Mouse (Mus musculus) brown adipose tissue, adult 24 weeks (tissue): ENCODE measurements around the gene Zfp30. TPM values are rescaled to one million over a fixed set of nuclear protein-coding genes. Genes with fewer than 3 reads are reported as not detected.

Experiments
- H3K27ac ChIP-seq: fragments of 200-500 bp; replicated peaks from 2 replicates; pipeline ENCODE4 v1.5.1; 2012; ENCODE audit warnings: low read depth, mild to moderate bottlenecking, low read length
- H3K4me1 ChIP-seq: fragments of 200-500 bp; 2 replicates; pipeline ENCODE4 v1.6.1; 2012; ENCODE audit warnings: low read length, mixed read lengths; ENCODE audit not compliant: control insufficient read depth, insufficient read depth, insufficient read length
- H3K4me3 ChIP-seq: fragments of 200-500 bp; 2 replicates; pipeline ENCODE4 v1.5.1; 2012; ENCODE audit warnings: low read depth, mild to moderate bottlenecking, low read length, moderate library complexity; ENCODE audit not compliant: insufficient read depth
- polyA plus RNA-seq: library from polyadenylated mRNA; stranded (reverse); fragments of >200 nt; gene quantifications from 2 replicates; pipeline ENCODE4 v1.2.4, GENCODE M21; 2012; ENCODE audit not compliant: missing spikeins, insufficient read depth, insufficient read length

Gene Zfp30
- polyA plus RNA-seq, 1 experiment, result 3.8 TPM

DNA sequence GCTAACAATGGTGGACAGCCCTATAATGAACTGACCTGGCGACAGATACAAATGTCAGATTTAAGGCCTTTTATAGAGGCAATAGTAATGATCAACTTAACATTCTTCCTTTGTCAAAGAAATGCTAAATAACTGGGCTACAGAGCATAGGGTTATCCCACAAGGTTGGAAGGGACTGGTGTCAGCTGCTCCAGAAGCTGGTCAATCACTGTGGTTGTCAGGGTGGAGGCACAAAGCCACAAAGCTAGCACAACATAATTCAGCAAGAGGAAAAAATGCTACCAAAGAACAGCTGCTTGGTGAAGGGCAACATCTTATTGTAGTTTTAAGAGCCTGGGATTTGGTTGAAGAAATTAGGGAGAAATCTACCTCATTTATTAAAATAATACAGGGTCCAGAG is 28.4 kb downstream of the Zfp30 start:
- H3K27ac ChIP-seq, result no peak overlapping the region
- no peak overlapping the region for H3K4me3 ChIP-seq
- H3K4me1 ChIP-seq, result peaks cover 6% of the 10 kb centered on the region; the same call in 1 of the 2 replicates

DNA sequence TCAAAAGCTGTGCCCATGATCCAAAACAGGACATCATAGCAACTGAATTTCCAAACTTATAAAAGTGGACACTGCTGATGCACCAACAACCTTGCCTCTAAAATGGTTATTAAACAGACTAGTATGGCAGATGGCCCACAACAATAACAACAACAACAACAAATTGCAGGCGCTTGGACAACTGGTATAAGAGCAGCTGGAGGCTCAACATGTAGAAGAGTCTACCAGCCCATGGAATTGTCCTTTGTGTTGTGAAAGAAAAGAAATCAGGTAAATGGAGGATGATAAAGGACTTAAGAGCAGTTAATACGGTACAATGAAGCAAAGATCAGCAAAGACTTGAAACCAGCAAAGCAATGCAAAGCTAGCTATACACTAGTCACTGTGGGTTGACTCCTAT is 30.6 kb downstream of the Zfp30 start:
- Histone ChIP-seq H3K4me3 (no peak overlapping the region), H3K4me1 (peaks cover 9% of the 10 kb centered on the region; the same call in 1 of the 2 replicates), H3K27ac (no peak overlapping the region)

DNA sequence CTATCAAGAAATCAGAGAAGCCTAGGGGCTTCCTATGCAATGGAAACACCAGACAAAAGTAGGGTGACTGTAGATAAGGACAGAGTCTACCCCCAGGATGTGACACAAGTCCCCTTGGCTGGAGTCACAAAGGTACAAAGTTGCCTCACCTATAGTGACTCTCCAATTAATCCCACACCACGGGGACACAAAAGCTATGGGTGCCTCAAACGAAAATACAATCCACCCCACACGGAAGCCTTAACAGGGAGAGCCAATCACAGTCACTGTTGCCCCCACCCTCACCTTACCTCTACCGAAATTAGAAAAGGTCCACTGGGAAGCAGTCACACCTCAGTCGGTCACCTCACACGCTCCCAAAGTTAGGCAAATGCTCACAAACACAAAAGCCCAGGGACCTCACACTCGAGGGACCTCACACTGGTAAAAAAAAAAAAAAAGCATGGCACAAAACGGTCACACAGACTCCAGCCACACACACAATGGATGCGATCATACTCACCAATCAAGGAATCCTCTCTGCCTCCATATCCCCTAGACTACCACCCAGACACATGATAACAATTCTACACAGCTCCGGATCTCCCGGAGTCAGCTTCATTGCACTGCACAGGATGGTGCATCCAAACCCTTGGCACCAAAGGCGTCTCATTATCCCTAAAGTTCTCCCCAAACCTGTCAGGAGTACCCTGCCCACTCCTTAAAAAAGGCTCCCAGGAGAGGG is 31.4 kb downstream of the Zfp30 start:
- peaks cover 9% of the 10 kb centered on the region; the same call in 1 of the 2 replicates for H3K4me1 ChIP-seq
- peak overlapping the region; percentile 40; the same call in 1 of the 2 replicates for H3K27ac ChIP-seq
- H3K4me3 ChIP-seq, result peak overlapping the region; percentile 67

DNA sequence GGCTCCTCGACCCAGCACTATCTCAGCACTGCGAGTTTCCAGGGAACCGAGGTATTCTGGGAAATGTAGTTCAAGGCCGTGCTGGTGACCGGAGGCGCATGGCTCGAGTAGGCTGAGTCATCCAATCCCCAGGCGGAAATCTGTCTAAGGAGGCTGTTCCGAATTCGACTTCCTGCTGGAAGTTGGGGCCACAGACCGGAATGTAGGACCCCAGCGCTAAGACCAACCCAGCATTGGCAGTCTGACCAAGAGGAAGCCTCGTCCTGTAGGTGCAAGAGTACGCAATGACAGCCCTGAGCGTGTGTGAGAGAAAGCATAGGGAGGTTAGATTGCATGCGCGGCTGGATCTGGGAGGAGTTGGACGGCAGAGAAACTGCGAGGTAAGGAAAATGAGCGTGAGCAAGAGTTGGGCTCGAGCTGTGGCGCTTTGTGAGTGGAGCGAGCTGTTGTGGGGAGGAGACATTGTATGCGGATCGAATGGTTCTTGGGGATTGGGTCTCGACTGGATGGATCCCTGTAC is 32.2 kb downstream of the Zfp30 start, which contains the start of gene Zfp790:
Gene Zfp790, plus strand, starts transcription at position 205 of the 520 bp plus-strand sequence.
- Histone ChIP-seq H3K4me3 (peak within 1 kb of the TSS; percentile 86), H3K4me1 (peaks cover 9% of the 10 kb centered on the region; the same call in 1 of the 2 replicates), H3K27ac (peak within 1 kb of the TSS; percentile 91)

DNA sequence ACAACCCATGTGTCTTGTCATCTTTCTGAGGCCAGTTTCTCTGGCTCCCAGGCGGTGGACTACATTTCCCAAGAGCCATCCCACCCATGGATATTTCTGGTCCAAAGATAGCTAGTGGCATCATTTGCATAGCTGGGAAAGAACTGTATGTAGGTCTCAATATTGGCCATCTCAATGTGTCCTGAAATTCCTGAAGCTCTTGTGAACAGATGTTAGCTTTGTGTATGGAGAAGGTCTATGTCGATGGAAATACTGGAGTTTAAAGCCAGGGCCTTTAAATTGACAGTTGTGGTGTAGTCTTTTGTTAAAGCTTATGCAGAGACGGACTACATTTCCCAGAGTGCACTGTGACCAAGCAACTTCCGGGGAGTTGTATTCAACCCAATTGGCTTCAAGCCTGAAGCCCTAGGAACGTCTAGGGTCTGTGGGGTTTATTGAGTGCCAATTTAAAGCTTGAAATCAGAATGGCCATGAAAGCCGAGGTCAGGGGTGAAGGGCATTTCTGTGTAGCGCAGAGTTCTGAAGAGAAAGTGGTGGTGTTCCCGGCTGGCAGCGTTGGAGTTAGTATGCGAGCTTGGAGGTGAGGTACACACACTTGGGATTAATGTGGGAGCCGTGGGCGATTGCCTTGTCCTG is 34.9 kb downstream of the Zfp30 start:
- peaks cover 9% of the 10 kb centered on the region; the same call in 1 of the 2 replicates for H3K4me1 ChIP-seq
- H3K4me3 ChIP-seq, result peak overlapping the region; percentile 85
- peak overlapping the region; percentile 79 for H3K27ac ChIP-seq

DNA sequence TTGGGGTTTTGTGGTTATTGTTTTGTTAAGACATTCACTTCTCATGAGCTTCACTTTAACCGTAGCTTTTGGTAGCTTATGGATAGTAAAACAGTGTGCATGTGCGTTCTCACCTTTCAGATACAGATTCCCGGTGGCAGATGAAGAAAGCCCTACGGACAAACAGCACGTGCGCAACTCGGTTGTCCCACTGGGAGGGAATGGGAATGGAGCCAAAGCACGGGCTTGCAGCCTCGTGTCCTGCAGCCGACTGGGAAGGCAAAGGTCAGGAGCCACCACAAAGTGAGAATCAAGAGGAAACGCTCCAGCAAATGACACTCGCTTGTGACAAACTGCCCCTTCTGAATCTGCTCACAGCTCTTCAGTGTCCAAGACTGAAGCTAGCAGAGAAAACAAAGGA is 44.2 kb downstream of the Zfp30 start:
- no peak overlapping the region for H3K27ac ChIP-seq
- H3K4me3 ChIP-seq, result no peak overlapping the region
- H3K4me1 ChIP-seq, result no peaks in the 10 kb centered on the region

DNA sequence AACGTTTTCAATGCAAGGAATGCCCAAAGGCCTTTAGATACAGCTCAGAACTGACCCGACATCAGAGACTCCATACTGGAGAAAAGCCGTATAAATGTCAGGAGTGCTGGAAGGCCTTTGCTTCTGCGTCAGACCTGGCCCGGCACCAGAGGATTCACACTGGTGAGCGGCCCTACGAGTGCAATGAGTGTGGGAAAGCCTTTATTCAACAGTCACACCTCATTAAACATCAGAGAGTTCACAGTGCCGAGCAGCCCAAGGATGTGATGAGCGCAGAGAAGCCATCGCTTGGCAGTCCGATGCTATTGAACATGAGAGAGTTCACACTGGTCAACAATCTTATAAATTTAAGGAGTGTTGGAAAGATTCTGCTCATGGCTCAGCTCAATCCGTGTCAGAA is 46.0 kb downstream of the Zfp30 start:
- H3K4me1 ChIP-seq, result no peaks in the 10 kb centered on the region
- no peak overlapping the region for H3K4me3 ChIP-seq

DNA sequence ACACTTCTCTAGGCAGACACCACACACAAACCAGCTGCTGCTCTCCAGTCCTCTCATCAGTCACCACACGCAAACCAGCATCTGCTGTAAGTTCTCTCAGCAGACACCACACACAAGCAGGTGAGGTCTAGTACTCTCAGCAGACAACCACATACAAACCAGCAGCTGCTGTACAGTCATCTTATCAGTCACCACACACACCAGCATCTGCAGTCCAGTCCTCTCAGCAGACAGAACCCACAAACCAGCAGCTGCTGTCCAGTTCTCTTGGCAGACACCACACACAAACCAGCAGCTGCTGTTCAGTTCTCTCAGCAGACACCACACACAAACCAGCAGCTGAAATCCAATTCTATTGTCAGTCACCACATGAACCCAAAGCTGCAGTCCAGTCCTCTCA is 53.0 kb downstream of the Zfp30 start:
- Histone ChIP-seq H3K27ac (no peak overlapping the region), H3K4me3 (no peak overlapping the region), H3K4me1 (no peaks in the 10 kb centered on the region)

More for the DNA sequence above, 46.0 kb downstream of the Zfp30 start:
- no peak overlapping the region for H3K27ac ChIP-seq

DNA sequence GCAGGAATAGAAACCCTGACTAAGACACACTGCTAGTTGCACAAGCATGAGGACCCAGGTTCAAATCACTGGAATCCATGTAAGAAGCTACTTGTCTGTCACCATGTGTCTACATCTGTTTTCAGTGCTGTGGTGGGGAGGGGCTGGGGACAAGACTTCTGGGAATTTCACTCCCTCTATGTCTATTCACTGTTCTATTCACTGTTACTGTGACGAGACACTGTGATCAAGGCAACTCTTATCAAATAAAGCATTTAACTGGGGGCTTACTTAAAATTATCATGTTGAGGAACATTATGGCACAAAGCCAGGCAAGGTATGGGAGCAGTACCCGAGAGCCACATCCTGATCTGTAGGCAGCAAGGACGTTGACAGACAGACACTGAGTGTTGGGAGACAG is 55.5 kb downstream of the Zfp30 start:
- no peak overlapping the region for H3K27ac ChIP-seq
- no peaks in the 10 kb centered on the region for H3K4me1 ChIP-seq
- no peak overlapping the region for H3K4me3 ChIP-seq

DNA sequence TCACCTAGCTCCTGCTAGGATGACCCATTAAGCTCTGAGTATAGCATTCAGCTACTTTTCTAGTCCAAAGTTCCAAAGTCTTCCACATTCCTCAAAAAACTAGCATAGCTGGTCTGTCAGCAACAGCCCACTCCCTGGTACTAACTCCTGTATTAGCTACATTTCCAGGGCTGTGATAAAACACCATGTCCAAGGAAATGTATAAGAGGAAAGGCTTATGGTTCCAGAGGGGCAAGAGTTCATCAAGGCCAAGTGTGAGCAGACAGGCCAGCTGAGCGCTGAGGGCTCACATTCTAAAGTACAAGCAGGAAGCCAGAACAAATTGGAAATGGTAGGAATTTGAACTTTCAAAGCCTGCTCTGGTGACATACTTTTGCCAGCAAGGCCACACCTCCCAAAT is 58.3 kb downstream of the Zfp30 start:
- no peak overlapping the region for H3K27ac ChIP-seq
- H3K4me1 ChIP-seq, result no peaks in the 10 kb centered on the region
- no peak overlapping the region for H3K4me3 ChIP-seq

Other genes with a start within 250 kb of the Zfp30 start
- gene Catsperg2, start 57.0 kb upstream of the Zfp30 start, polyA plus RNA-seq, result not detected in 2 replicates
- 6.1 and 6.3 TPM in 2 replicates for gene Zfp84, start 15.4 kb upstream of the Zfp30 start, polyA plus RNA-seq
- 4.9 and 6.6 TPM in 2 replicates for gene Zfp790, start 32.1 kb downstream of the Zfp30 start, polyA plus RNA-seq
- 0.83 and 2.0 TPM in 2 replicates for gene Zfp940, start 69.7 kb downstream of the Zfp30 start, polyA plus RNA-seq
- 2.2 and 2.8 TPM in 2 replicates for gene Zfp420, start 76.0 kb downstream of the Zfp30 start, polyA plus RNA-seq
- gene Zfp27, start 122.6 kb downstream of the Zfp30 start, polyA plus RNA-seq, result 5.5 and 7.1 TPM in 2 replicates
- gene Zfp383, start 124.2 kb downstream of the Zfp30 start, polyA plus RNA-seq, result 1.2 and 3.0 TPM in 2 replicates
- gene Zfp74, start 170.1 kb downstream of the Zfp30 start, polyA plus RNA-seq, result 5.3 and 7.3 TPM in 2 replicates
- gene Zfp568, start 200.0 kb downstream of the Zfp30 start, polyA plus RNA-seq, result 2.4 and 4.0 TPM in 2 replicates